Mouse (Mus musculus): ENCODE data around the gene Dcx.

DNA sequence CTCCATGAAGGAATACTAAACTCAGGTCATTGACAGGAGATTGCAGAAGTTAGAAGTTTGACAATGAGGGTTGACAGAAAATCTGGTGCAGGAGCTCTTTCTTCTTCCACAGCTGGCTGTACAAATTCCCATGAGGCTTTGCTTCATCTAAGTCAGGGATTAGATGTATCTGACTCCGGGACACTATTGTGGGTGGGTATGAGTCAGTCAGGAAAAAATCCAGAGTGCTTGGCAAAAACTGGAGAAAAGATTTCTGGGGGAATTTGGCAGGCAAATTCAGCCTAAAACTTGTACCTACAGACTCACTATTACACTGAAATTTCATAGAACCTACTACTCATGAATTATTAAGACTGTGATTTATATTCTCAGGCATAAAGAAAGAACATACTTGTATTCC, 117.2 kb downstream of the Dcx start:
- TF ChIP-seq POLR2A (IDR thresholded peaks at IDR 0.05; ENCODE audit: insufficient read depth, low read length) (no peak), CTCF (IDR thresholded peaks at IDR 0.05; ENCODE audit: low read depth, low read length) (no peak), EP300 (IDR thresholded peaks at IDR 0.05; ENCODE audit: insufficient read depth, low read depth, low read length) (no peak)

Measured in ES-Bruce4 (cell line).